Mouse (Mus musculus): ENCODE measurements around the gene Naaladl2. TPM values are rescaled to one million over a fixed set of nuclear protein-coding genes. Genes with fewer than 3 reads are reported as not detected.

Gene Naaladl2
- polyA plus RNA-seq, 1 experiment, result not detected

DNA sequence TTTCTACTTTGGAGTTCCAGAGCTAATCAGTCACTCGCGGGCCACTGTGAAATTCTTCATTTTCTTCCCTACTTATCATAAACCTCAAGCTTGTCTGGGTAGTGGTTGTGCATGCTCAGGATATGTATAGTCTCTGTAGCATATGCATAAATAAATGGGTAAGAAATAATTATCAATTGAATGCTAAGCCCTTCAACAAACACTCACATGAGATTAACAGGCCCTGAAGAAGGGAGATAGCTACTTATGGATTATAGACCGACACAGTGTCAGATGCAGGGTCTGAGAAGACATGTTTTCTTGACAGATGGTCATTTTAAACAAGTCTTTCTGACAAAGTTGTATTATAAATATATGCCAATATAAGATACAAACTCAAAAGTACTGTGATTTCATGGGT is 152.0 kb downstream of the Naaladl2 start:
- Histone ChIP-seq H3K4me1 (no peaks in the 10 kb centered on the region), H3K4me3 (replicated peaks) (no peak overlapping the region), H3K36me3 (replicated peaks; ENCODE audit: low read length) (no peaks in the 10 kb centered on the region), H3K9me3 (no peaks in the 10 kb centered on the region), H3K27me3 (replicated peaks) (no peaks in the 10 kb centered on the region)
- TF ChIP-seq FLI1 (IDR thresholded peaks at IDR 0.05; ENCODE audit: low read length) (no peak), GATA1 (IDR thresholded peaks at IDR 0.05; ENCODE audit: borderline replicate concordance, low read length) (no peak)

DNA sequence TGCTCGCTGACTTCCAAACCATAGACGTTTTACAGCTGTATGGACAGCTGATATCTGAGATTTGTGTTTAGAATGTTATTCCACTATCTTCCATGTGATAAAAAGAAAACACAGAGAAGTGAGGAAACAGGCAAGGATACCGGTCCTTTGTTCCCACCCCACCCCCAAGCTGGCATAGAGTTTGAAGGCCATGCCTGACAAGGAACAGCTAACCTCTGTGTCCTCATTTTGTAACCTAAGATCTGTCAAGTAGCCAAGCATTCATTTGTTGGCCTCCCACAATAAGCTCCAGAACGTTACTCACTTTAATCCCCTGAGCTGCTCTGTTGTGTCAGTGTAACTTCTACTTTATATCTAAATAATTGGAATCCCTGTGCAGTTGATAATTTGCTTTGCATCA is 161.9 kb downstream of the Naaladl2 start:
- no peak for TF ChIP-seq FLI1 (IDR thresholded peaks at IDR 0.05; ENCODE audit: low read length)
- TF ChIP-seq GATA1 (IDR thresholded peaks at IDR 0.05; ENCODE audit: borderline replicate concordance, low read length), result no peak
- no peaks in the 10 kb centered on the region for H3K36me3 ChIP-seq (replicated peaks; ENCODE audit: low read length)
- H3K4me1 ChIP-seq, result no peaks in the 10 kb centered on the region
- no peaks in the 10 kb centered on the region for H3K9me3 ChIP-seq
- no peaks in the 10 kb centered on the region for H3K27me3 ChIP-seq (replicated peaks)
- H3K4me3 ChIP-seq (replicated peaks), result no peak overlapping the region

DNA sequence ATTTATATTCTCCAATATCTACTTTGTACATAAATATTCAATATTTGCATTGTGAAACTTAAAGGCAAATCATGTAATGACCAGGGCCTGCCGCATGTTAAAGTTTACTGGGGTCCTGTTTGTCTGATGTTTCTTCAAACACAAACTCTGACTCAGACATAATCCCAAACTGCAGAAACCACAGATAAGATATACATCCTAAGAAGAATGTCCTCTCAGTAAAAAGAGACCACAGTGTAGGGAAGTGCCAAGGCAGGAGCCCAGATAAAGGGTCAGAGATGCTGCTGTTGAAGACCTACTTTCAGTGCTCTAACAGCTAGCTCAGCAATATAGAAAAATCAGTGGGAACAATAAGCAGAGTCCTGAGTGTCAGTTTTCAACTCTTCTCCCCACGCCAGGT is 201.9 kb downstream of the Naaladl2 start:
- H3K36me3 ChIP-seq (replicated peaks; ENCODE audit: low read length), result no peaks in the 10 kb centered on the region
- H3K4me3 ChIP-seq (replicated peaks), result no peak overlapping the region
- TF ChIP-seq FLI1 (IDR thresholded peaks at IDR 0.05; ENCODE audit: low read length) (no peak), GATA1 (IDR thresholded peaks at IDR 0.05; ENCODE audit: borderline replicate concordance, low read length) (no peak)
- no peaks in the 10 kb centered on the region for H3K9me3 ChIP-seq
- no peaks in the 10 kb centered on the region for H3K4me1 ChIP-seq
- H3K27me3 ChIP-seq (replicated peaks), result no peaks in the 10 kb centered on the region

DNA sequence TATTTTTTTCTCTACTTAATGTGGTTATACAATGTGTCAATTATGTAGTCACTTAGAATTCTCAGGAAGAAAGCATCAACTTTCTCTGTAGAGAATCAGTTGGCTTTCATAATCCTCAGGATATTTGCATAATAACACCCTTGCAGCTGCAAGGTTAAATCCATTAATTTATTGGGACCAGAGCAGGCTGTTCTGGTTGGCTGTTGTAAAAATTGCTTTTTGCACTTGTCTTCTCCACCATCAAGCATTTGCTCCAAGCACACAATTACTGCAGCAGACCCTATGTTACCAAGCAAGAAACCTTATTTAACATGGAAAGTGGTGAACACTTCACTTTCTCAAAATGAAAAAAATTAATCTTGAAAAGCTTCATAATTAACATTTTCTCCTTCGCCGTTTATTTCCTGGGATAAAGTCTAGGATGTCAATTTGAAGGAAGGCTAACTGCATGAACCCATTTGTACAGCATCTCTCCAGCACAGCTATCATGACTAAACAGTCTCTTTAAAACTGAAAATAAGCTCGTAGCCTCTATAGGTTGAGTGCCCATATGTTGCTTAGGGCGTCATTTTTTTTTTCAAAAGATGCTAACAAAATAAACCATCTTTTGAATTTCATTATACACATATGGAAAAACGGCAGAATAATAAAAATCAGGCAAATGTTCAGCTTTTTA is 205.4 kb downstream of the Naaladl2 start:
- H3K4me3 ChIP-seq (replicated peaks), result no peak overlapping the region
- H3K36me3 ChIP-seq (replicated peaks; ENCODE audit: low read length), result no peaks in the 10 kb centered on the region
- no peaks in the 10 kb centered on the region for H3K9me3 ChIP-seq
- no peaks in the 10 kb centered on the region for H3K27me3 ChIP-seq (replicated peaks)
- H3K4me1 ChIP-seq, result no peaks in the 10 kb centered on the region
- no peak for TF ChIP-seq GATA1 (IDR thresholded peaks at IDR 0.05; ENCODE audit: borderline replicate concordance, low read length)

DNA sequence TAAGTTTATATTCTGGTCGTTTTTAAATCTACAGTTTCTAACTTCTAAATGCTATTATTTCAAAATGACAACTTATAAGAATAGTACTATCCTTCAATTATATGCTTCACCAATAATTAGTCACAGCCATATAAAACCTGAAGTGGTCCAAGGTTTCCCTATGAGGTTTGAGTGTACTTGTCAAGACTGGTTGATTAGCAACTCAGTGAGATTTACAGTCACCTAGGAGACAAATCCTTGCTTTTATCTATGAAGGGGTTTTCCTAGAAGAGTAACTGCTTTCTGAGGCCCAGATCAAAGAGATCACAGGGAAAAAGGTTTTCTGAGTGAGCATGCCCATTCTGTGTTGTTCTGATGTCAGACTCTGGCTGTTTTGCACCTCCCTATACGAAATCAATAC is 222.2 kb downstream of the Naaladl2 start:
- no peaks in the 10 kb centered on the region for H3K4me1 ChIP-seq
- no peaks in the 10 kb centered on the region for H3K36me3 ChIP-seq (replicated peaks; ENCODE audit: low read length)
- H3K27me3 ChIP-seq (replicated peaks), result no peaks in the 10 kb centered on the region
- TF ChIP-seq FLI1 (IDR thresholded peaks at IDR 0.05; ENCODE audit: low read length) (no peak), GATA1 (IDR thresholded peaks at IDR 0.05; ENCODE audit: borderline replicate concordance, low read length) (no peak)
- H3K4me3 ChIP-seq (replicated peaks), result no peak overlapping the region
- H3K9me3 ChIP-seq, result no peaks in the 10 kb centered on the region

DNA sequence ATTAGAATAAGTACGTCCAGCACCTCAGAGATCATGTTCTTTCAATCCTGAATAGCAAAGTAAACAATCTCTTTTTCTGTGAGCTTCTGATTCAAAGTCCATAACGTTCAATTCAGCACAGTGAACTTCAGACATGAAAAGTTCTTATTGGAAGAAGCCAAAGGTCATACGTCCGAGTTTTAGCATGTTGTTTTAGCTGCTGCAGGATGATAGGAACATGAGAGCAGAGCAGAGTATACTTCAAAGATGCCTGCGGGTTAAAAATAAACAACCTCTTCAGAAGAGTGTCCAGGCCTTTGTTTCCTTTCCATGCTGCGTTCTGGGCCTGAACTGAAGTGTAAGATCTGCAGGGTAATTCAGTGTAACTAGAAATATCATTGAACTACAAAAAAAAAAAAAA is 222.7 kb downstream of the Naaladl2 start:
- H3K4me1 ChIP-seq, result no peaks in the 10 kb centered on the region
- no peaks in the 10 kb centered on the region for H3K36me3 ChIP-seq (replicated peaks; ENCODE audit: low read length)
- no peak overlapping the region for H3K4me3 ChIP-seq (replicated peaks)
- H3K9me3 ChIP-seq, result no peaks in the 10 kb centered on the region
- H3K27me3 ChIP-seq (replicated peaks), result no peaks in the 10 kb centered on the region
- no peak for TF ChIP-seq GATA1 (IDR thresholded peaks at IDR 0.05; ENCODE audit: borderline replicate concordance, low read length)
- no peak for TF ChIP-seq FLI1 (IDR thresholded peaks at IDR 0.05; ENCODE audit: low read length)

DNA sequence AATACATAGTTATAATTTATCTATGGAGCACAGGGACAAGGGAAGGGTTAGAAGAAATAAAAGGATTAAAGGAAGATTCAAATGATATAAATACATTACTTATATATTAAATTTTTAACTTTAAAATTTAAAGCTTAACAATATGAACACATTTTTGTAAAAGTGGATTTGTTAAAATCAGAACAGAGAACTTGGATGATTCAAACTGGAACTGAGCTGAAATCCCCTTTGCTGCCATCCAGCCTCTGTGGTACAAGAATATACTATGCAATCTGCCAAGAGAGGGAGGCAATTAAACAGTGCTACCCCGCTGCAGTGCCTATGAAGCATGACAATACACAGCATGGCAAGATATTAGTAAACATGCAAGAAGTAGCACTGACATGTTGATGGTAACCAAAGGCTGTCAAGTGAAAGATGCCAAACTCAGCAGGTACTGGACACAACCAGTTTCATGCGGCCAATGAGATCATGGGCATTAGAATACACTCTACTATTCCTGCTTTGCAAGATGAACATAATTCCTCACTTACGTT is 238.6 kb downstream of the Naaladl2 start:
- Histone ChIP-seq H3K4me1 (no peaks in the 10 kb centered on the region), H3K4me3 (replicated peaks) (no peak overlapping the region), H3K27me3 (replicated peaks) (no peaks in the 10 kb centered on the region), H3K9me3 (no peaks in the 10 kb centered on the region), H3K36me3 (replicated peaks; ENCODE audit: low read length) (no peaks in the 10 kb centered on the region)
- TF ChIP-seq GATA1 (IDR thresholded peaks at IDR 0.05; ENCODE audit: borderline replicate concordance, low read length) (no peak), FLI1 (IDR thresholded peaks at IDR 0.05; ENCODE audit: low read length) (no peak)

DNA sequence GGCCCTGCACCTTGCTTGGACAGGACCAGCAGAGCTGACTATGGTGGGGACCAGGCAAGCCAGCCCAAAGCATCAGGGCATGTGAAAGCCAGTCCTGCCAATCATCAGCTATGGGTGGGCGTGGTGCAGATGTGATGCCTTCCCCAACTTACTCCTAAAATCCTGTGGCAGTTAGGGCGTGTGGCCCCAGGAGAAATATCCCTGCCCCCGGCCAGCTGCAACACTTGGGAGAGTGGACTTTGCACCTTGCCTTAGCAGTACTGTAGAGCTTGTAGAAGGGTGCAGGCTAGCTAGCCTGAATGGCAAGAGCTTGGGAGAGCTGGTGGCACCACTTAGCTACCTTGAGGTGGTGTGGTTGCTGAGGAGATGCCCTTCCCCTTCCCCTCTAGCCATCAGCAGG is 255.3 kb downstream of the Naaladl2 start:
- H3K4me3 ChIP-seq (replicated peaks), result peak overlapping the region; percentile 50
- H3K9me3 ChIP-seq, result peaks cover 11% of the 10 kb centered on the region; the same call in 1 of the 2 replicates
- H3K4me1 ChIP-seq, result no peaks in the 10 kb centered on the region
- no peaks in the 10 kb centered on the region for H3K27me3 ChIP-seq (replicated peaks)
- TF ChIP-seq GATA1 (IDR thresholded peaks at IDR 0.05; ENCODE audit: borderline replicate concordance, low read length), result no peak
- TF ChIP-seq FLI1 (IDR thresholded peaks at IDR 0.05; ENCODE audit: low read length), result no peak
- no peaks in the 10 kb centered on the region for H3K36me3 ChIP-seq (replicated peaks; ENCODE audit: low read length)

DNA sequence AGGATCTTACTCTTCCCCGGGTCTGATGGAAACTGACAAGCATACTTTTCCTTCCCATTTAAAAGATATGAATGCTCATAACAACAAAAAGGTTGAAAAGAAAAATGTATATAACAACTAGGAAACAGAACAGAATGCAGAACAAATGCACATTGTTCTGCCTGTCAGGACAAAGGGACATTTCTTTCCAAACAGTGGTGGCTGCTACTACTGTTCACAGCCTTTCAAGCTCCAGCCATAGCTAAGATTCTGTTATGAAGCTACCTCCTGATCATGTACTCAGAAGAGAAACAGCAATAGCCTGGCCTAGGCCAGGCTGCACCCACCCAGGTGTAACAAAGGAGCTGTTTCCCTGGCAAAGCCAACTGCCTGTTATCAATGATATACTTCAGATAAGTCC is 271.8 kb downstream of the Naaladl2 start:
- H3K36me3 ChIP-seq (replicated peaks; ENCODE audit: low read length), result no peaks in the 10 kb centered on the region
- no peak overlapping the region for H3K4me3 ChIP-seq (replicated peaks)
- TF ChIP-seq FLI1 (IDR thresholded peaks at IDR 0.05; ENCODE audit: low read length) (no peak), GATA1 (IDR thresholded peaks at IDR 0.05; ENCODE audit: borderline replicate concordance, low read length) (no peak)
- H3K27me3 ChIP-seq (replicated peaks), result no peaks in the 10 kb centered on the region
- no peaks in the 10 kb centered on the region for H3K9me3 ChIP-seq
- H3K4me1 ChIP-seq, result no peaks in the 10 kb centered on the region

DNA sequence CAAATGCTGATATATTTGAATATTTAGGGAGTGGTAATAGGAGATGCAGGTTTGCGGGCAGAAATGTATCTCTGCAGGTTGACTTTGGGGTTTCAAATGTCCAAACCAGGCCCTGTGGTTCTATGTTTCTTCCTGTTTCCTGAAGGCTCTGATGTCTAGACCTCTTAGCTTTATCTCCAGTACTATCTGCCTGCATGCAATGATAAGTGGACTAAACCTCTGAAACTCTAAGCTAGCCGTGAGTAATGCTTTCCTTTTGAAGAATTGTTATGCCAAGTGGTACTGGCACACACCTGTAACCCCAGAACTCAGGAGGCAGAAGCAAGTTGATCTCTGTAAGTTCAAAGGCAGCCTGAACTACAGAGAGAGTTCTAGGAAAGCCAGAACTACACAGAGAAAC is 291.1 kb downstream of the Naaladl2 start:
- no peak for TF ChIP-seq FLI1 (IDR thresholded peaks at IDR 0.05; ENCODE audit: low read length)
- TF ChIP-seq GATA1 (IDR thresholded peaks at IDR 0.05; ENCODE audit: borderline replicate concordance, low read length), result no peak
- no peaks in the 10 kb centered on the region for H3K9me3 ChIP-seq
- H3K27me3 ChIP-seq (replicated peaks), result no peaks in the 10 kb centered on the region
- no peak overlapping the region for H3K4me3 ChIP-seq (replicated peaks)
- H3K4me1 ChIP-seq, result no peaks in the 10 kb centered on the region
- no peaks in the 10 kb centered on the region for H3K36me3 ChIP-seq (replicated peaks; ENCODE audit: low read length)
